ENCODE assay signal across 22 mouse cellular contexts in the genomic region with DNA sequence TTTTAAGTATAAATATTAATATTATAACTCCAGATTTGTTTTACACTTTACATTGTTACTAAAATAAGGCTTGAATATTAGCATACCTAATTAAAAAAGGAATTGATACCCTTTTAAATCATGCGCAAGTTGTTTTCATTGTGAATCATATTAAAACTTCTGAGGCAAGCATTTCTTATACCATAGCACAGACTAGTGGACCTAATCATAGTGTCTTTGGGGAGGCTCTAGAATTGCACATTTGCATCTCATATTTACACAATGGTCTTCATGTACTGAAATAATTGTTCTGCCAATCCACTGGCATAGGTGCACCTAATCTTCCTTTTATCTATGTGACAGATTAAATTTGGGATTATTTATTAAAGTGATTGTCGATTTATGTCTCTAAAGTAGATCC.
DNase-seq lines count a peak whose midpoint lies in the region; ATAC-seq and TF ChIP-seq lines count a peak whose summit lies in the region.
"Had no signal": no experiment of that assay in that cellular context is flagged by ENCODE, and none has a peak within 500 bp of the region (broad histone marks: within the 10 kb centered on the region; RNA-seq: fewer than 3 reads in every experiment).

No protein-coding gene starts in this region.

- no peak overlapping the region for H3K4me2 ChIP-seq in midbrain, postnatal 0 days (ENCODE audit: low read depth, low read length, poor library complexity, severe bottlenecking)
- no peak overlapping the region for H3K4me2 ChIP-seq in midbrain, embryonic 16.5 days (ENCODE audit: low read length)
- H3K4me2 ChIP-seq: forebrain, embryonic 15.5 days; hindbrain, embryonic 15.5 days had no signal

- no peaks in the 10 kb centered on the region for H3K9me3 ChIP-seq in midbrain, postnatal 0 days (ENCODE audit: low read length)
- no peaks in the 10 kb centered on the region for H3K9me3 ChIP-seq in midbrain, embryonic 16.5 days (replicated peaks; ENCODE audit: control insufficient read depth, low read length, poor library complexity, severe bottlenecking)
- H3K9me3 ChIP-seq: embryonic facial prominence, embryonic 10.5 days; forebrain, embryonic 10.5 days; forebrain, embryonic 15.5 days; heart, embryonic 10.5 days; hindbrain, embryonic 10.5 days; hindbrain, embryonic 15.5 days had no signal

- no peak overlapping the region for H3K4me3 ChIP-seq in heart, adult 2 months
- no peak overlapping the region for H3K4me3 ChIP-seq in layer of hippocampus, adult 2 months
- no peak overlapping the region for H3K4me3 ChIP-seq in midbrain, postnatal 0 days (ENCODE audit: low read depth, low read length)
- H3K4me3 ChIP-seq in midbrain, embryonic 16.5 days (ENCODE audit: low read depth, low read length) = no peak overlapping the region
- H3K4me3 ChIP-seq: embryonic facial prominence, embryonic 10.5 days; erythroblast, embryonic 14.5 days; forebrain, embryonic 10.5 days; forebrain, embryonic 15.5 days; heart, embryonic 10.5 days; hindbrain, embryonic 10.5 days; hindbrain, embryonic 15.5 days had no signal

- TF ChIP-seq POLR2A in heart, adult 2 months (IDR thresholded peaks at IDR 0.05; ENCODE audit: insufficient read depth, low read depth, low read length) = no peak

- no peaks in the 10 kb centered on the region for H3K4me1 ChIP-seq in heart, adult 2 months (ENCODE audit: control insufficient read depth, insufficient read depth, low read length)
- H3K4me1 ChIP-seq in midbrain, postnatal 0 days (ENCODE audit: insufficient read depth, low read length) = no peaks in the 10 kb centered on the region
- H3K4me1 ChIP-seq in midbrain, embryonic 16.5 days (ENCODE audit: control insufficient read depth, insufficient read depth, low read length) = no peaks in the 10 kb centered on the region
- H3K4me1 ChIP-seq: embryonic facial prominence, embryonic 10.5 days; forebrain, embryonic 10.5 days; forebrain, embryonic 15.5 days; heart, embryonic 10.5 days; hindbrain, embryonic 10.5 days; hindbrain, embryonic 15.5 days had no signal

- peak; percentile 42 for TF ChIP-seq CTCF in heart, adult 2 months (IDR thresholded peaks at IDR 0.05)
- TF ChIP-seq CTCF in layer of hippocampus, adult 2 months (conservative IDR thresholded peaks at IDR 0.05) = peak; percentile 51
- peak; percentile 59 for TF ChIP-seq CTCF in midbrain, postnatal 0 days (IDR thresholded peaks at IDR 0.05)

- no peaks in the 10 kb centered on the region for H3K79me2 ChIP-seq in heart, adult 2 months (replicated peaks; ENCODE audit: control insufficient read depth, insufficient read depth, low read length)

- H3K27me3 ChIP-seq in heart, adult 2 months (ENCODE audit: control insufficient read depth, insufficient read depth, low read length) = no peaks in the 10 kb centered on the region
- H3K27me3 ChIP-seq in midbrain, postnatal 0 days (ENCODE audit: insufficient read depth, low read length) = no peaks in the 10 kb centered on the region
- H3K27me3 ChIP-seq in midbrain, embryonic 16.5 days (ENCODE audit: control insufficient read depth, insufficient read depth, low read depth, low read length) = no peaks in the 10 kb centered on the region
- H3K27me3 ChIP-seq: forebrain, embryonic 15.5 days; hindbrain, embryonic 15.5 days had no signal

- no peak overlapping the region for H3K27ac ChIP-seq in heart, adult 2 months
- no peak overlapping the region for H3K27ac ChIP-seq in layer of hippocampus, adult 2 months
- H3K27ac ChIP-seq in midbrain, postnatal 0 days (ENCODE audit: low read depth, low read length) = no peak overlapping the region
- no peak overlapping the region for H3K27ac ChIP-seq in midbrain, embryonic 16.5 days (ENCODE audit: low read length)
- H3K27ac ChIP-seq: embryonic facial prominence, embryonic 10.5 days; forebrain, embryonic 10.5 days; forebrain, embryonic 15.5 days; heart, embryonic 10.5 days; hindbrain, embryonic 10.5 days; hindbrain, embryonic 15.5 days had no signal

- 89% methylated on average over 2 of the region's 2 CpGs for WGBS in heart, adult 2 months
- 78% methylated on average over 2 of the region's 2 CpGs for WGBS in midbrain, postnatal 0 days
- WGBS in midbrain, embryonic 16.5 days = 86% methylated on average over 2 of the region's 2 CpGs

- TF ChIP-seq EP300 in heart, adult 2 months (IDR thresholded peaks at IDR 0.05; ENCODE audit: insufficient read depth, low read depth, low read length) = no peak

- H3K9ac ChIP-seq in heart, adult 2 months (ENCODE audit: low read depth, low read length) = no peak overlapping the region
- H3K9ac ChIP-seq in midbrain, postnatal 0 days (replicated peaks; ENCODE audit: low read length, poor library complexity, severe bottlenecking) = no peak overlapping the region
- H3K9ac ChIP-seq in midbrain, embryonic 16.5 days (ENCODE audit: low read depth, low read length) = no peak overlapping the region
- H3K9ac ChIP-seq: forebrain, embryonic 15.5 days; hindbrain, embryonic 15.5 days had no signal

- ATAC-seq in midbrain, postnatal 0 days (ENCODE audit: low FRiP score) = no peak
- ATAC-seq in midbrain, embryonic 16.5 days = no peak
- ATAC-seq in erythroblast, adult 5-6 weeks (replicated peaks; ENCODE audit: low FRiP score, poor library complexity, severe bottlenecking) = no peak
- ATAC-seq: forebrain, embryonic 15.5 days; inflammation-experienced regulatory T-cells, adult 6 months had no signal

- DNase-seq in heart, adult 2 months = no peak
- DNase-seq in heart, postnatal 36 days = no peak
- DNase-seq in layer of hippocampus, adult 2 months (ENCODE audit: low spot score in 2 of 2) = no peak
- DNase-seq in layer of hippocampus, postnatal 25 days (ENCODE audit: extremely low spot score in 1 of 2, low spot score in 1 of 2) = no peak
- DNase-seq in midbrain, postnatal 0 days (ENCODE audit: low spot score) = peak; percentile 29
- DNase-seq: adrenal gland, adult 2 months; adrenal gland, postnatal 25 days; cerebellum, adult 2 months; cerebellum, postnatal 10 days; gastrocnemius, postnatal 36 days; heart, adult 11 months; heart, postnatal 14 days had no signal

- H3K36me3 ChIP-seq in heart, adult 2 months (ENCODE audit: control insufficient read depth, insufficient read depth, low read length) = no peaks in the 10 kb centered on the region
- no peaks in the 10 kb centered on the region for H3K36me3 ChIP-seq in midbrain, postnatal 0 days (ENCODE audit: insufficient read depth, low read length)
- no peaks in the 10 kb centered on the region for H3K36me3 ChIP-seq in midbrain, embryonic 16.5 days (ENCODE audit: control insufficient read depth, insufficient read depth, low read length)
- H3K36me3 ChIP-seq: embryonic facial prominence, embryonic 10.5 days; forebrain, embryonic 10.5 days; forebrain, embryonic 15.5 days; heart, embryonic 10.5 days; hindbrain, embryonic 10.5 days; hindbrain, embryonic 15.5 days had no signal

- intact Hi-C loops in heart, adult 2 months (cut with DNase I) = no loop called here
- intact Hi-C loops in heart, postnatal 36 days (cut with DNase I) = loop anchor here (5.0 kb wide), 1 partner anchor 116 kb away; no protein-coding TSS in a partner anchor
